Mouse (Mus musculus) liver, embryonic 14.5 days (tissue): ENCODE data around the gene Tmem117. TPM values are rescaled to one million over a fixed set of nuclear protein-coding genes. Genes with fewer than 3 reads are reported as not detected.

ENCODE experiments used
- ATAC-seq: fragments of 200-750 bp; cut with Nextera tagmentation; 2 replicates; pipeline ENCODE4 v1.8.0; 2017; ENCODE audit warnings: moderate number of reproducible peaks, mild to moderate bottlenecking, moderate library complexity; ENCODE audit not compliant: insufficient read depth
- DNase-seq, 3 experiments: peaks; one replicate each; pipeline ENCODE4 v3.0.0-alpha.2; 2012 to 2013; ENCODE audit warnings: low read depth in 3 of 3, low spot score in 3 of 3
- H3K27ac ChIP-seq: fragments of 300-500 bp; sonication (generic); 2 replicates; pipeline ENCODE4 v1.5.1; 2014; ENCODE audit warnings: moderate library complexity, mild to moderate bottlenecking, control low read depth, inconsistent platforms
- H3K27me3 ChIP-seq: fragments of 300-500 bp; sonication (generic); 2 replicates; pipeline ENCODE4 v1.6.1; 2014; ENCODE audit warnings: mild to moderate bottlenecking, low read length, moderate library complexity; ENCODE audit not compliant: control insufficient read depth, insufficient read depth
- H3K36me3 ChIP-seq: fragments of 300-500 bp; sonication (generic); replicated peaks from 2 replicates; pipeline ENCODE4 v1.6.1; 2014; ENCODE audit warnings: low read depth; ENCODE audit not compliant: control insufficient read depth, insufficient read depth
- H3K4me1 ChIP-seq, 2 experiments: fragments of 200-500 bp in 1 of 2; fragments of 300-500 bp in 1 of 2; sonication (generic) in 1 of 2; replicated peaks; 2 replicates each; pipeline ENCODE4 v1.6.1; 2012 to 2014; ENCODE audit warnings: antibody characterized with exemption in 1 of 2, inconsistent platforms in 1 of 2, low read length in 1 of 2; ENCODE audit not compliant: control insufficient read depth in 2 of 2, insufficient read depth in 2 of 2
- H3K4me2 ChIP-seq: fragments of 300-500 bp; sonication (generic); 2 replicates; pipeline ENCODE4 v1.6.1; 2014; ENCODE audit warnings: low read depth, mild to moderate bottlenecking, control low read depth, moderate library complexity
- H3K4me3 ChIP-seq, 2 experiments: fragments of 200-500 bp in 1 of 2; fragments of 300-500 bp in 1 of 2; sonication (generic) in 1 of 2; 2 replicates each; pipeline ENCODE4 v1.5.1; 2012 to 2014; ENCODE audit warnings: low read depth in 2 of 2, low read length in 2 of 2, mild to moderate bottlenecking in 2 of 2, control low read depth in 1 of 2, inconsistent platforms in 1 of 2, moderate library complexity in 1 of 2; ENCODE audit not compliant: insufficient read depth in 1 of 2
- H3K9ac ChIP-seq: fragments of 300-500 bp; sonication (generic); replicated peaks from 2 replicates; pipeline ENCODE4 v1.6.1; 2014; ENCODE audit warnings: mild to moderate bottlenecking, control low read depth, moderate library complexity
- H3K9me3 ChIP-seq: fragments of 300-500 bp; sonication (generic); 2 replicates; pipeline ENCODE4 v1.6.1; 2016; ENCODE audit warnings: low read length, mixed read lengths; ENCODE audit not compliant: control insufficient read depth
- CTCF ChIP-seq: IDR thresholded peaks from 2 replicates; pipeline ENCODE4 v1.5.1; 2016; ENCODE audit warnings: antibody characterized with exemption, low read depth, control low read depth
- EP300 ChIP-seq: IDR thresholded peaks from 2 replicates; pipeline ENCODE4 v1.6.1; 2016; ENCODE audit warnings: antibody characterized with exemption, low read depth
- WGBS: fragments of 180-500 bp; shearing (Covaris S2); extraction: QIAGEN DNeasy Blood & Tissue Kit; methylation state at CpG from one replicate; pipeline ENCODE4 v1.1.7; 2014; ENCODE audit not compliant: insufficient replicate concordance; 5-methylcytosine and 5-hydroxymethylcytosine counted together
- polyA plus RNA-seq, 2 experiments: library from polyadenylated mRNA; depleted of rRNA in 1 of 2; stranded (reverse) in 1 of 2; unstranded in 1 of 2; fragments of >200 nt; fragmentation: Nextera tagmentation in 1 of 2; extraction: Ambion mirVana in 1 of 2; gene quantifications; 2 replicates each; pipeline versions ENCODE4 v1.2.1 to v1.2.3; 2012 to 2014

Tmem117 gene
- polyA plus RNA-seq, 2 experiments = not detected

DNA sequence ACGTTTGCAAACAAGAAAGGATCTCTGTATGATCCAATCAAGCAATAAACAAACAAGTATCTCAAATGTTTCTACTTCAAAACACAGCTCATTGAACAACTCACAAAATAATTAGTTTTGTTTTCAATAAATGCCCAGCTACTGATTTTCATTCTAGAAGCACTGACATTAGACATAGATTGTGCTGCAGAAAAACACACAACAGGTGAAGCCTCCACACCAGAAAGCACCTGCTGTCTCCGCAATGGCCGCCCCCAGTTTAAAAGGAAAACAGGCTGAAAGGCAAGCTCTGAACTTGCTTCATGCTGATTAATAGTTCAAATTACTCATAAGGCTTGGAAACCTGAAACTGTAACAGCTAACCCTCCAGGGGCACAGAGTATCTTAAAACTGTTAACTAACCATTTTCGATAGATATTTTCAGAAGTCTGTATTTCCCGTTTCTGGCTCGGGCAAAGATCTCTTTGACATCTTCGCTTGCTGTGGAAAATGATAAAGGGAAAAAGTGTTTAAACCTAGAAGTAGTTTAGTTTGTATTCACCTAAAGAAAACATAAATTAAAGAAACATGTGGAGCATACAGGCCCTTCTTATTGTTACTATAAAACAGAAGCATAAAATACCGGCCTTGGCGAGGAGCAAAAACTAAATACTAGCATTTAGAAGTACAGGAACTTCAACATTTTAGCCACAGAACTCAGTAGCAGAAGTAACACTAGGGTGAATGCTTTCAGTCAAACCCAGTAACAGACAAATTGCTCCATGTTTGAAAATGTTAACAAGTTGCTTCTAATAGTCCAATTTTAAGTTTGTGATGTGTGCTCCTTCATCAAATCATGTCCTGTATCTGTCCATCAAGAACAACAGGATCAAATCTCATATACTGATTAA is 41.0 kb upstream of the Tmem117 start:
- Histone ChIP-seq H3K9me3 (no peaks in the 10 kb centered on the region), H3K9ac (peak overlapping the region; percentile 28), H3K4me1 (peaks cover 3 to 12% of the 10 kb centered on the region in 2 experiments; a peak in 2 of 4 replicates), H3K27me3 (no peaks in the 10 kb centered on the region), H3K4me3 (peak overlapping the region in 1 of 2 experiments; percentile 99; a peak in 2 of 4 replicates), H3K4me2 (peak overlapping the region; percentile 84), H3K36me3 (peaks cover 21% of the 10 kb centered on the region), H3K27ac (no peak overlapping the region)
- 65% methylated on average over 9 of the region's 9 CpGs for WGBS
- ATAC-seq = no peak
- no peak for DNase-seq
- TF ChIP-seq CTCF = no peak
- TF ChIP-seq EP300 = no peak

DNA sequence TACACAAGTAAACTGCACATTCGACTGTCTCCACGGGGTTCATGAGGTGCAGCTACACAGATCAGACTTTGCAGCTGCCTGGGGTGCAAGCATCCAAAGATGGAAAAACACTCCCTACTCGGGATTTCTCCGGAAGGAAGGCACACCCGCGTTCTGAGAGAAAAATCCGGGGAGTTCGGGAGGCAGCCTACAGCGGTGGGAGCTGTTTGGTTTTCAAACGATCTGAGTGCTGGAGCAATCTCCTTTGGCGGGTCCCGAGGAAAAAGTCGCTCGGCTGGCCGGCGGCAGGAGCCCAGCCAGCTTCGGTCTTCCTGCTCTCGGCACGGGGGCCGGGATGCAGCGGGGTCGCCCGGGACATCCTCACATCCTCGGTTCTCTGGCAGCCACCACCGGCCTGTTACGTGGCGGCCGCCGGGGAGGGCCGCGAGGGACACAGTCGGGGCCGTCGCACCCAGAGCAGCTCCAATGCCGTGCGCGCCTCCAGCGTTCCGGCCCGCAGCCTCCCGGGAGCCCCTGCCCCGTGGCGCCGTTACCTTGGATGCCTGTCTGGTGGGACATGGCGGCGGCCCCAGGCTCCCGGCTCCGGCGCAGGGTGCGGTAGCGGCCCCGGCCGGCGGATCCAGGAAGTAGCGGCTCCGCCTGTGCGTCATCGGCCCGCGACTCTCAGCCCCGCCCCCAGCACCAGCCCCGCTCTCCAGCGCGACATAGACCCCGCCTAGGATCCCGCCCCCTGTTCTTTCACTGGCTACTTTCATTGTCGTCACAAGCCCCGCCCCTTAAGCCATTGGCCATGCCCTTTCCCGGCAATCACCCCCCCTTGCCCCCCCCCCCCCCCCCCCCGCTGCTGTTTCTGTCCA is 39.6 kb upstream of the Tmem117 start, which contains the start of gene Twf1:
Gene Twf1 (minus strand): TSS at position 671 of the 857 bp plus-strand sequence.
- Histone ChIP-seq H3K9me3 (no peaks in the 10 kb centered on the region), H3K9ac (peak within 1 kb of the TSS; percentile 90), H3K27ac (peak within 1 kb of the TSS; percentile 13; the same call in 1 of the 2 replicates), H3K27me3 (no peaks in the 10 kb centered on the region), H3K4me3 (peak within 1 kb of the TSS; percentile 75 to 99), H3K4me1 (peaks cover 3 to 12% of the 10 kb centered on the region in 2 experiments; a peak in 2 of 4 replicates), H3K36me3 (peaks cover 9% of the 10 kb centered on the region), H3K4me2 (peak within 1 kb of the TSS; percentile 84)
- TF ChIP-seq EP300 (no peak), CTCF (peak; percentile 19; the same call in 1 of the 2 replicates)
- ATAC-seq = peak; percentile 100
- under 1% methylated on average over 68 of the region's 70 CpGs for WGBS
- peak; percentile 86 to 94 (median 90) for DNase-seq

DNA sequence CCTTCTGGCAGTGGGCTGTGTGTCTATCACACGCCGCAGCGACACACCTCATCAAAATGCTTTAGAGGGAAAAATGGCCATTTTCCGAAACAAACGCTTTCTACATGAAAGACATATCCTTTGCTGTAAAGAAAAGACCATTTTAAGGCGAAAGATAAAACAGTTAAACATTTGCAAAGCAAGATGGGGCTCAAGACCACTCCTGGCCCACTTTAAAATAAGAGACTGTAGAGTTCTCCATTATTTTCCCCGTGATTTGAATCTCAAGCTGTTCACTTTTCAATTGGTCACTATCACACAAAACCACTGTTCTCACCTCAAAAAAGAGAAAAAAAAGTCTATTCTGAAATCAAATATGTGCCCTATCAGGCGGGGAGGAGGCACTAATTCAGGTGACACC is 38.9 kb upstream of the Tmem117 start:
- H3K9ac ChIP-seq = peak overlapping the region; percentile 40
- no peak for TF ChIP-seq EP300
- TF ChIP-seq CTCF = no peak
- peaks cover 3 to 12% of the 10 kb centered on the region in 2 experiments; a peak in 2 of 4 replicates for H3K4me1 ChIP-seq
- peak overlapping the region; percentile 66 to 99 for H3K4me3 ChIP-seq
- peak overlapping the region; percentile 84 for H3K4me2 ChIP-seq
- no peak overlapping the region for H3K27ac ChIP-seq
- DNase-seq (no peak), ATAC-seq (no peak)
- peaks cover 6% of the 10 kb centered on the region; the same call in 1 of the 2 replicates for H3K36me3 ChIP-seq
- WGBS = 12% methylated on average over 8 of the region's 8 CpGs
- no peaks in the 10 kb centered on the region for H3K9me3 ChIP-seq
- no peaks in the 10 kb centered on the region for H3K27me3 ChIP-seq

DNA sequence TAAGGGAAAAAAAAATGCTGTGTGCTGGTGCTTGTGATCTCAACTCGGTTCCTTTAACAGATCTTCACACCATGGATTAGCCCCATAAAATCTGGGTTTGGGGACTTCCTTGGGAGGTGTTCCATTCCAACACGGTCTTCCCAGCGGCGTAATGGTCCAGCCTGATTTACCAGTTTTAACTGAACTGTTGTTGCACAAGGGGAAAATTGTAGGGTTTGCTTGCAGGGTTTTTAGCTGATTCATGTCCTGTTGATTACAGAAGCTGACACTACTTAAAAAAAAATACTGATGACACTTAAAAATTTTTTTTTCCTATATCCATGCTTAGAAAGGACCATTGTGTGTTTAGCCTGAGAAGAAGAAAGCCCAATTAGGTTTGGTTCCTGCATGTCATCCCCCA is 37.7 kb upstream of the Tmem117 start:
- no peak for ATAC-seq
- no peak overlapping the region for H3K4me2 ChIP-seq
- TF ChIP-seq EP300 (no peak), CTCF (no peak)
- H3K27me3 ChIP-seq = no peaks in the 10 kb centered on the region
- H3K9ac ChIP-seq = no peak overlapping the region
- 45% methylated on average over 4 of the region's 4 CpGs for WGBS
- no peak overlapping the region for H3K27ac ChIP-seq
- no peaks in the 10 kb centered on the region for H3K9me3 ChIP-seq
- H3K4me3 ChIP-seq = no peak overlapping the region
- no peaks in the 10 kb centered on the region for H3K36me3 ChIP-seq
- peaks cover 3 to 12% of the 10 kb centered on the region in 2 experiments; a peak in 2 of 4 replicates for H3K4me1 ChIP-seq
- no peak for DNase-seq
